Mouse (Mus musculus): ENCODE measurements at regions not wholly inside any gene's neighbourhood (a gene's known extent, or its start where the extent isn't known, plus 50 kb on each side); places are given as distances from the start of the nearest gene placed in this dataset.

DNA sequence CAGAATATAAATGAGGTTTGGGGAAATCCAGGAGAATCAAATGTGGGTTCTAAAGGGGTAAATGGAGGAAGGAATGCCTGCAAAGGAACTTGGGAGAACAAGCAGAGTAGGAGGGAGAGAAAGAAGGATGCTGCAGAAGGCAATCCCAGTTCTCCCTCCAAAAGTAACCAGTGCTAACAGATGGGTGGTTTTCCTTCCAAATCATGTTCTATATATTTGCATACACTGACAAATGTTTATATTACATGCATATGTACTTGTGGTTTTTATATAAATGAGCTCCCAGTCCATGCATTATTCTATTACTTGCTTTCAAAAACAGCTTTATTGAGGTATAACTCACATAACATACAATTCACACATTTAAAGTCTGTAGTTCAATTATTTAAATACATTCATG is 53.7 kb downstream of the Zcchc12 start:
- no peaks in the 10 kb centered on the region for H3K4me1 ChIP-seq (ENCODE audit: control insufficient read depth in 2 of 2, insufficient read depth in 2 of 2, low read length in 2 of 2, poor library complexity in 1 of 2)
- TF ChIP-seq MAFK (IDR thresholded peaks at IDR 0.05; ENCODE audit: insufficient read depth, low read depth, low read length) (no peak), ZNF384 (IDR thresholded peaks at IDR 0.05; ENCODE audit: low read depth, low read length) (no peak), HCFC1 (IDR thresholded peaks at IDR 0.05; ENCODE audit: borderline replicate concordance, insufficient read depth, low read length) (no peak), CHD2 (IDR thresholded peaks at IDR 0.05; ENCODE audit: low read depth, low read length) (no peak), ZC3H11A (IDR thresholded peaks at IDR 0.05; ENCODE audit: borderline replicate concordance, low read depth, low read length) (no peak)
- no peak overlapping the region for H3K9ac ChIP-seq (ENCODE audit: insufficient read depth, low read depth, low read length, poor library complexity, severe bottlenecking)
- DNase-seq (ENCODE audit: low read depth, low spot score), result no peak
- no peaks in the 10 kb centered on the region for H3K36me3 ChIP-seq (ENCODE audit: control insufficient read depth, insufficient read depth, low read length, poor library complexity, severe bottlenecking)
- no peak overlapping the region for H3K27ac ChIP-seq (ENCODE audit: insufficient read depth, low read depth, low read length, poor library complexity, severe bottlenecking)
- in situ Hi-C loops (cut with MboI; ENCODE audit: low sequenced_read_pairs in 2 of 2, unreplicated experiment in 2 of 2), result loop anchor here in 1 of 2 experiments (25.0 kb wide), 1 partner anchor 138 kb away; no protein-coding TSS in a partner anchor
- H3K9me3 ChIP-seq (ENCODE audit: control insufficient read depth, insufficient read depth, low read depth, low read length), result no peaks in the 10 kb centered on the region
- no peak overlapping the region for H3K4me3 ChIP-seq (ENCODE audit: insufficient read depth in 1 of 2, low read depth in 1 of 2, low read length in 2 of 2, poor library complexity in 1 of 2, severe bottlenecking in 1 of 2)

DNA sequence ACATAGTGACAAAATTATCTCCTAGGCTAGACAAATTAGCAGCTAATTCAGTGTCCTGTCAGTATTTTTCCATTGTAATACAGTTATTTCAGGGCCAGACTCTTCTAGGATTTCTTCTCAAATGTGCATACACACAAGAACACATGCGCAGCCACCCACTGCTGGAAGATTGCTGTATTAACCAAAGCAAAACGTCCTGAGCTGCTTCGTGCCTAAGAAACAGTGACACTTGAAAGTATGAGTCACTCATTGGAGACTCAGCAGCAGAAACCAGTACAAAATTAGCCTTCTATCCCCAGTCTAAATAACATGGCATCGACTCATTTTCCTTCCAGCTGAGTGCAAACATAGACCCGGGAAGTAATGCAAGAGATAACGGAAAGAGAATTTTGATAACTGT is 59.2 kb downstream of the Zcchc12 start:
- in situ Hi-C loops (cut with MboI; ENCODE audit: low sequenced_read_pairs in 2 of 2, unreplicated experiment in 2 of 2), result no loop called here
- Histone ChIP-seq H3K4me1 (ENCODE audit: control insufficient read depth in 2 of 2, insufficient read depth in 2 of 2, low read length in 2 of 2, poor library complexity in 1 of 2) (no peaks in the 10 kb centered on the region), H3K27ac (ENCODE audit: insufficient read depth, low read depth, low read length, poor library complexity, severe bottlenecking) (no peak overlapping the region), H3K36me3 (ENCODE audit: control insufficient read depth, insufficient read depth, low read length, poor library complexity, severe bottlenecking) (no peaks in the 10 kb centered on the region), H3K4me3 (ENCODE audit: insufficient read depth in 1 of 2, low read depth in 1 of 2, low read length in 2 of 2, poor library complexity in 1 of 2, severe bottlenecking in 1 of 2) (no peak overlapping the region), H3K9me3 (ENCODE audit: control insufficient read depth, insufficient read depth, low read depth, low read length) (no peaks in the 10 kb centered on the region), H3K9ac (ENCODE audit: insufficient read depth, low read depth, low read length, poor library complexity, severe bottlenecking) (no peak overlapping the region)
- DNase-seq (ENCODE audit: low read depth, low spot score), result no peak
- no peak for TF ChIP-seq HCFC1 (IDR thresholded peaks at IDR 0.05; ENCODE audit: borderline replicate concordance, insufficient read depth, low read length)
- TF ChIP-seq ZC3H11A (IDR thresholded peaks at IDR 0.05; ENCODE audit: borderline replicate concordance, low read depth, low read length), result no peak
- TF ChIP-seq CHD2 (IDR thresholded peaks at IDR 0.05; ENCODE audit: low read depth, low read length), result no peak
- no peak for TF ChIP-seq ZNF384 (IDR thresholded peaks at IDR 0.05; ENCODE audit: low read depth, low read length)

DNA sequence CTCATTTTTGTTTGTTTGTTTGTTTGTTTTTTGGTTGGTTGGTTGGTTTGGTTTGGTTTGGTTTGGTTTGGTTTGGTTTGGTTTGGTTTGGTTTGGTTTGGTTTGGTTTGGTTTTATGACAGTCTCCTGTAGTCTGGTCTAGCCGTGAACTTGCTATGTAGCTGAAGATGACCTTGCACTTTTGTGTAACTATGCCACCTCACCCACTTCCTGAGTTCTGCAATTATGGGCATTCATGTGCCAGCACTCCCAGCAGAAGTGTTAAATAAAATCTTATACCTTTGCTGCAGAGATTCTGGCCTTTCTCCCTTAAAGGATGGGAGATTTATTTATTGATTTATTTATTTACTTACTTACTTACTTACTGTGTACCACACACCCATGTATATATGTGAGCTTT is 51.5 kb upstream of the Lonrf3 start:
- no peak overlapping the region for H3K9ac ChIP-seq (ENCODE audit: insufficient read depth, low read depth, low read length, poor library complexity, severe bottlenecking)
- no peaks in the 10 kb centered on the region for H3K4me1 ChIP-seq (ENCODE audit: control insufficient read depth in 2 of 2, insufficient read depth in 2 of 2, low read length in 2 of 2, poor library complexity in 1 of 2)
- DNase-seq (ENCODE audit: low read depth, low spot score), result no peak
- H3K36me3 ChIP-seq (ENCODE audit: control insufficient read depth, insufficient read depth, low read length, poor library complexity, severe bottlenecking), result no peaks in the 10 kb centered on the region
- in situ Hi-C loops (cut with MboI; ENCODE audit: low sequenced_read_pairs in 2 of 2, unreplicated experiment in 2 of 2), result no loop called here
- no peak overlapping the region for H3K4me3 ChIP-seq (ENCODE audit: insufficient read depth in 1 of 2, low read depth in 1 of 2, low read length in 2 of 2, poor library complexity in 1 of 2, severe bottlenecking in 1 of 2)
- TF ChIP-seq ZC3H11A (IDR thresholded peaks at IDR 0.05; ENCODE audit: borderline replicate concordance, low read depth, low read length) (no peak), HCFC1 (IDR thresholded peaks at IDR 0.05; ENCODE audit: borderline replicate concordance, insufficient read depth, low read length) (no peak), MAFK (IDR thresholded peaks at IDR 0.05; ENCODE audit: insufficient read depth, low read depth, low read length) (no peak), ZNF384 (IDR thresholded peaks at IDR 0.05; ENCODE audit: low read depth, low read length) (no peak), CHD2 (IDR thresholded peaks at IDR 0.05; ENCODE audit: low read depth, low read length) (no peak)
- no peak overlapping the region for H3K27ac ChIP-seq (ENCODE audit: insufficient read depth, low read depth, low read length, poor library complexity, severe bottlenecking)
- no peaks in the 10 kb centered on the region for H3K9me3 ChIP-seq (ENCODE audit: control insufficient read depth, insufficient read depth, low read depth, low read length)

Measured in ES-E14 (cell line).